In the genomic region with DNA sequence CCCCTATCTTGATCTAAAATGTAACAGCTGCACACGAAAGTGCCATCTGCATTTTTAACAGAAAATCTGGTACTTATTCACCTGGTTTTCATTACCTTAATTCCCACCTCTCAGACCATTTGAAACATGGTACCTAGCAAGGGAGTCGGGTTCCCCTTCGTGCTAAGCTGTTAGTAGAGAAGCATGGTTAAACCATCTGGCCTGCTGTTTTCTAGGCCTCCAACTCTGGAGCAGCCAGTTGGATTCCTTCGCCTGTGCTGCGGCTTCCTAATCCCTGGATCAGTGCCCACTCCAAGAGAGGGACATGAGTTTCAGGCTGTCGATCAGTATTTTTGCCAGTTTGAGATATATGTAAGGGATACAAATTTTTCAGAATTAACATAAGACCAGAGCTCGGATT, we compare ENCODE assay signal across 30 mouse cellular contexts.
DNase-seq lines count a peak whose midpoint lies in the region; ATAC-seq and TF ChIP-seq lines count a peak whose summit lies in the region.
"Had no signal": no experiment of that assay in that cellular context is flagged by ENCODE, and none has a peak within 500 bp of the region (broad histone marks: within the 10 kb centered on the region; RNA-seq: fewer than 3 reads in every experiment).

No protein-coding gene starts in this region.

- H3K4me3 ChIP-seq in lung, embryonic 14.5 days (ENCODE audit: low read depth, low read length), result no peak overlapping the region
- no peak overlapping the region for H3K4me3 ChIP-seq in lung, postnatal 0 days (ENCODE audit: low read depth, low read length)
- H3K4me3 ChIP-seq in hindbrain, embryonic 11.5 days (ENCODE audit: low read depth, low read length), result no peak overlapping the region
- H3K4me3 ChIP-seq: embryonic facial prominence, embryonic 13.5 days; erythroblast, embryonic 14.5 days; hindbrain, embryonic 10.5 days; intestine, embryonic 15.5 days; midbrain, embryonic 10.5 days; myocyte; neural tube, embryonic 12.5 days had no signal

- H3K4me2 ChIP-seq in lung, embryonic 14.5 days, result no peak overlapping the region
- H3K4me2 ChIP-seq in lung, postnatal 0 days (replicated peaks; ENCODE audit: low read depth, low read length), result no peak overlapping the region
- no peak overlapping the region for H3K4me2 ChIP-seq in hindbrain, embryonic 11.5 days (replicated peaks; ENCODE audit: low read depth, low read length)
- H3K4me2 ChIP-seq: embryonic facial prominence, embryonic 13.5 days; intestine, embryonic 15.5 days; neural tube, embryonic 12.5 days had no signal

- peak; percentile 73 to 79 for DNase-seq in cerebellum, postnatal 10 days
- no peak for DNase-seq in cerebellum, postnatal 4 days (ENCODE audit: low spot score in 2 of 2)
- DNase-seq in lung, embryonic 14.5 days, result peak; percentile 14
- no peak for DNase-seq in lung, postnatal 0 days (ENCODE audit: low spot score)
- DNase-seq in hindlimb bud, embryonic 11.5 days (ENCODE audit: extremely low spot score, low read depth, low spot score), result peak; percentile 64
- no peak for DNase-seq in hindbrain, embryonic 11.5 days (ENCODE audit: low spot score)
- DNase-seq in urinary bladder, adult 2 months (ENCODE audit: low spot score), result no peak
- DNase-seq: adrenal gland, adult 2 months; adrenal gland, postnatal 36 days; cerebellum, adult 8-10 months; gastrocnemius, postnatal 10 days; heart, postnatal 14 days; kidney, adult 2 months; kidney, postnatal 4 days; layer of hippocampus, postnatal 36 days; liver; lung, adult 2 months; right cerebral cortex, adult 18-20 months had no signal

- TF ChIP-seq CTCF in lung, embryonic 14.5 days (IDR thresholded peaks at IDR 0.05; ENCODE audit: low read depth), result no peak
- TF ChIP-seq CTCF in lung, postnatal 0 days (IDR thresholded peaks at IDR 0.05), result no peak

- H3K27me3 ChIP-seq in lung, embryonic 14.5 days (ENCODE audit: insufficient read depth, low read length), result no peaks in the 10 kb centered on the region
- no peaks in the 10 kb centered on the region for H3K27me3 ChIP-seq in lung, postnatal 0 days (replicated peaks; ENCODE audit: insufficient read depth, low read length)
- no peaks in the 10 kb centered on the region for H3K27me3 ChIP-seq in hindbrain, embryonic 11.5 days (ENCODE audit: control insufficient read depth, insufficient read depth, low read length)
- H3K27me3 ChIP-seq: CH12.LX; embryonic facial prominence, embryonic 13.5 days; intestine, embryonic 15.5 days; neural tube, embryonic 12.5 days had no signal

- H3K9ac ChIP-seq in lung, embryonic 14.5 days, result no peak overlapping the region
- no peak overlapping the region for H3K9ac ChIP-seq in lung, postnatal 0 days (replicated peaks; ENCODE audit: low read depth)
- no peak overlapping the region for H3K9ac ChIP-seq in hindbrain, embryonic 11.5 days (ENCODE audit: low read depth, low read length)
- H3K9ac ChIP-seq: embryonic facial prominence, embryonic 13.5 days; intestine, embryonic 15.5 days; liver, embryonic 14.5 days; neural tube, embryonic 12.5 days had no signal

- no peaks in the 10 kb centered on the region for H3K36me3 ChIP-seq in lung, embryonic 14.5 days (ENCODE audit: insufficient read depth)
- no peaks in the 10 kb centered on the region for H3K36me3 ChIP-seq in lung, postnatal 0 days (ENCODE audit: insufficient read depth, low read length)
- no peaks in the 10 kb centered on the region for H3K36me3 ChIP-seq in hindbrain, embryonic 11.5 days (ENCODE audit: control insufficient read depth, insufficient read depth, low read length)
- H3K36me3 ChIP-seq: embryonic facial prominence, embryonic 13.5 days; hindbrain, embryonic 10.5 days; intestine, embryonic 15.5 days; midbrain, embryonic 10.5 days; neural tube, embryonic 12.5 days had no signal

- no peak for TF ChIP-seq EP300 in lung, postnatal 0 days (IDR thresholded peaks at IDR 0.05)

- WGBS in lung, embryonic 14.5 days, result 71% methylated on average over 7 of the region's 7 CpGs
- WGBS in lung, postnatal 0 days, result 70% methylated on average over 7 of the region's 7 CpGs
- WGBS in hindbrain, embryonic 11.5 days, result 80% methylated on average over 7 of the region's 7 CpGs

- H3K4me1 ChIP-seq in lung, embryonic 14.5 days (ENCODE audit: insufficient read depth), result no peaks in the 10 kb centered on the region
- no peaks in the 10 kb centered on the region for H3K4me1 ChIP-seq in lung, postnatal 0 days (ENCODE audit: insufficient read depth, low read depth, low read length)
- H3K4me1 ChIP-seq in hindbrain, embryonic 11.5 days (replicated peaks; ENCODE audit: control insufficient read depth, insufficient read depth, low read length), result no peaks in the 10 kb centered on the region
- H3K4me1 ChIP-seq: hindbrain, embryonic 10.5 days; intestine, embryonic 15.5 days; midbrain, embryonic 10.5 days had no signal

- H3K9me3 ChIP-seq in lung, embryonic 14.5 days (ENCODE audit: low read depth, low read length), result no peaks in the 10 kb centered on the region
- H3K9me3 ChIP-seq in lung, postnatal 0 days (ENCODE audit: low read length), result no peaks in the 10 kb centered on the region
- H3K9me3 ChIP-seq in hindbrain, embryonic 11.5 days (ENCODE audit: control insufficient read depth, low read length), result no peaks in the 10 kb centered on the region
- H3K9me3 ChIP-seq: embryonic facial prominence, embryonic 13.5 days; hindbrain, embryonic 10.5 days; intestine, embryonic 15.5 days; midbrain, embryonic 10.5 days; neural tube, embryonic 12.5 days had no signal

- H3K27ac ChIP-seq in lung, embryonic 14.5 days (ENCODE audit: low read depth), result no peak overlapping the region
- no peak overlapping the region for H3K27ac ChIP-seq in lung, postnatal 0 days (ENCODE audit: low read length)
- H3K27ac ChIP-seq in hindbrain, embryonic 11.5 days (ENCODE audit: low read depth, low read length), result no peak overlapping the region
- H3K27ac ChIP-seq: embryonic facial prominence, embryonic 13.5 days; hindbrain, embryonic 10.5 days; intestine, embryonic 15.5 days; liver, embryonic 14.5 days; midbrain, embryonic 10.5 days; neural tube, embryonic 12.5 days had no signal

- no peak for ATAC-seq in lung, embryonic 14.5 days (ENCODE audit: insufficient read depth)
- ATAC-seq in lung, postnatal 0 days, result no peak
- ATAC-seq in hindbrain, embryonic 11.5 days (ENCODE audit: low FRiP score), result no peak
- ATAC-seq: activated CD4-positive, CD25-positive, alpha-beta regulatory T cell, adult 4 months; forebrain, embryonic 16.5 days; hindbrain, embryonic 16.5 days; intestine, embryonic 15.5 days had no signal

Comparison
In these comparisons a context has a peak if more than half of its experiments do, and no peak if none do; other contexts are left out.
1. DNase-seq: peak in cerebellum, postnatal 10 days (2 of 2), lung, embryonic 14.5 days (single experiment) and hindlimb bud, embryonic 11.5 days (single experiment); none in cerebellum, postnatal 4 days (0 of 2), lung, postnatal 0 days (single experiment), hindbrain, embryonic 11.5 days (single experiment) and urinary bladder, adult 2 months (single experiment).